Mouse (Mus musculus) neural tube, postnatal 0 days (tissue): ENCODE measurements around the gene B4galt2. TPM values are rescaled to one million over a fixed set of nuclear protein-coding genes. Genes with fewer than 3 reads are reported as not detected.

Experiments
- polyA plus RNA-seq: library from polyadenylated mRNA; unstranded; fragments of >200 nt; fragmentation: Nextera tagmentation; extraction: Ambion mirVana; gene quantifications from 2 replicates; pipeline ENCODE4 v1.2.1, GENCODE M21; 2015

The B4galt2 gene
- polyA plus RNA-seq: 80.3 and 87.4 TPM in 2 replicates

GRCm38 (mm10) chr4:117882701-117883691, at the start of gene B4galt2:
B4galt2 (minus strand) TSS chr4:117883487.

GRCm38 (mm10) chr4:117929391-117929881, 46.1 kb upstream of the B4galt2 start, which contains the start of gene Artn:
Artn (minus strand) TSS chr4:117929763.

GRCm38 (mm10) chr4:117914591-117915442, 31.5 kb upstream of the B4galt2 start, which contains the start of gene Ipo13:
Ipo13 (minus strand) TSS chr4:117914999.

DNA sequence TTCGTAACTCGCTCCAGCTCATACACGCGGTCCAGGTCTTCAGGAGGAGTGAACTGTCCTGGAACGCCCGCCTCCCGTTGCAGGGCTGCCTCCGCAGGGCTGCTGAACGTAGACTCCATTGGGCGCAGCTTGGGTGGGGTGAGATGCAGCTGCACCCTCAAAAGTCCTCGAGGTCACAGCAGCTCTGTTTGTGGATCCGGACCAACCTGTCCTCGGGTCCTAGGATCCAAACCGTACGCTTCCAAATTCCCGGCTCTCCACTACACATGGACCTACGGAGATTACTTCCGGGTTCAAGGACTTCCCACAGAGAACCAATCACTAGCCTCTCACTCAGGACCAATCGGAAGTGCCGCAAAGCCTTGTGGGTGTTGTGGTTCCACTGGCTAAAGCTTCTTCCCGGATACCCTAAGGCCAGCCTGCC, 8.5 kb upstream of the B4galt2 start, which contains the start of gene Dph2:
Gene Dph2, minus strand, starts transcription at position 295 of the 424 bp plus-strand sequence.

DNA sequence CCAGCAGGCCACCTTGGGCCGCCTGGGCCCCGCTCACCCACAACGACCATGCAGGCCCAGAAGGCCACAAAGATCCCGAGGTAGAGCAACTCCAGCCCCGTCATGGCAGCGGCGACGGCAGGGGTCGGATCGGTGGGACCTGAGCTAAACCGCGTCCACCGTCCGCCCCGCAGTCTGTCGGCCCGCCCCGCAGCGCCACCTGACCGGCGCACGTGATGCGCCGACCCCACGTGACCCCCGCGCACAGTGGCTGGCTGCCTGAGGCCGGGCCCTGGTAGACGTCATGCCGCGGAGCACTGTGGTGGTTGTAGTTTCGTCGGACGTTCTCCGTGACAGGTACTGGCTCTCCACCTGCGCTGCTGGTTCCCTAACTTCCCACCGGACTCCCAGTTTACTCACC, 3.8 kb upstream of the B4galt2 start, which contains the start of gene Atp6v0b:
Gene Atp6v0b, minus strand, starts transcription at position 201 of the 400 bp plus-strand sequence.

DNA sequence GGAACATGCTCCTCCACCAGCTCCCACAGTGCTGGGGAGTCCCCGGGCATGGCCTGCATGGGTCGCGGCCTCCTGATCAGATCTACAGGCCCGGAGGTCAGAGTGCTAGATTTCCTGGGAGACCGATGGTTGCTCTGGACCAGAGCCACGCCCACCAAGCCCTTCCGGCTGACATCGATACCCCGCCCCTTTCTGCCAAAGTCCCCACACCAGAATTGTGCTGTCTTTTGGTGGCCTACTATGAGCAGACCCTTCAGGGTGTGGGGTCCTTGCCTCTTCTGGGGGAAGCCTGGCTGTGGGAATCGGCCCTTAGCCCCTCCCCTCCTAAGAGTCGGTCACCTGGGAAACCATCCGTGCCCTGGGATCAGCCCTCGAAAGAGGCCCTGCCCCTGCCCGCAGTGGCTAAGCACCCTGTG, 10.8 kb downstream of the B4galt2 start, which contains the start of gene Ccdc24:
Gene Ccdc24, minus strand, starts transcription at position 87 of the 416 bp plus-strand sequence.

DNA sequence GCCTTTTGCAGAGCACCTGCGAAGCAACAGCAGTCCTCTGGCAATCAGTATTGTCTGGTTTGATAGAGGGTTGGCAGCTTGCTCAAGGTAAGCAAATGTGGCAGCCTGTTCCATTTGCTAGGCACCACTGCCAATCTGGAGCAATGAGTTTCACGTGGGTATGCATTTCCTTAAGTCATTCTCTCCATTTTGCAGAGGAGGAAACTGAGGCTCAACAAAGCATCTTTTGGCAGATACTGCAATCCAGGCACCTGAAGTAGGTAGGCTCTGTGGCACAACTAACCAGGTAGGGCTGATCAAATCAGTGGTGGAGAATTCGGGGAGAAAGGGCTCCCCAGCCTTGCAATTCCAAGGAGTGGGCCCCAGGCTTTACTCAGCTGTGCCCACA, 48.8 kb downstream of the B4galt2 start, which contains the start of gene Slc6a9:
Gene Slc6a9, plus strand, starts transcription at position 50 of the 388 bp plus-strand sequence.

Other genes with a start within 250 kb of the B4galt2 start
- gene Dmap1, start 201.2 kb downstream of the B4galt2 start, polyA plus RNA-seq: 67.5 and 74.0 TPM in 2 replicates
- gene Gm12845, start 159.1 kb downstream of the B4galt2 start, polyA plus RNA-seq: not detected in 2 replicates
- gene Klf17, start 117.8 kb downstream of the B4galt2 start, polyA plus RNA-seq: not detected in 2 replicates
- 106 and 124 TPM in 2 replicates for gene Slc6a9, start 49.0 kb downstream of the B4galt2 start, polyA plus RNA-seq
- gene Ccdc24, start 10.9 kb downstream of the B4galt2 start, polyA plus RNA-seq: 0.90 and 1.7 TPM in 2 replicates
- gene Atp6v0b, start 3.8 kb upstream of the B4galt2 start, polyA plus RNA-seq: 740 and 756 TPM in 2 replicates
- 14.9 TPM in 2 replicates for gene Dph2, start 8.5 kb upstream of the B4galt2 start, polyA plus RNA-seq
- gene Ipo13, start 31.5 kb upstream of the B4galt2 start, polyA plus RNA-seq: 43.1 and 51.2 TPM in 2 replicates
- 1.5 and 1.6 TPM in 2 replicates for gene Artn, start 46.3 kb upstream of the B4galt2 start, polyA plus RNA-seq